In genomic region chr9:96653538-96653937, GRCm38 (mm10) we compare ENCODE assay signal across 18 mouse cellular contexts.
"Had no signal": no experiment of that assay in that cellular context is flagged by ENCODE, and none has a peak within 500 bp of the region (broad histone marks: within the 10 kb centered on the region; RNA-seq: fewer than 3 reads in every experiment).

No protein-coding gene starts in this region.

- H3K27me3 ChIP-seq: lung, embryonic 15.5 days; midbrain, embryonic 13.5 days; midbrain, embryonic 15.5 days; neural tube, embryonic 13.5 days; neural tube, embryonic 15.5 days; stomach, embryonic 15.5 days had no signal

- H3K4me1 ChIP-seq: lung, embryonic 15.5 days; midbrain, embryonic 13.5 days; midbrain, embryonic 15.5 days; neural tube, embryonic 13.5 days; neural tube, embryonic 15.5 days; stomach, embryonic 15.5 days had no signal

- H3K9me3 ChIP-seq: lung, embryonic 15.5 days; megakaryocyte, embryonic 14.5 days; midbrain, embryonic 13.5 days; midbrain, embryonic 15.5 days; neural tube, embryonic 13.5 days; neural tube, embryonic 15.5 days; stomach, embryonic 15.5 days had no signal

- H3K4me2 ChIP-seq: lung, embryonic 15.5 days; midbrain, embryonic 11.5 days; midbrain, embryonic 13.5 days; midbrain, embryonic 15.5 days; neural tube, embryonic 13.5 days; neural tube, embryonic 15.5 days; stomach, embryonic 15.5 days had no signal

- H3K36me3 ChIP-seq: lung, embryonic 15.5 days; midbrain, embryonic 13.5 days; midbrain, embryonic 15.5 days; neural tube, embryonic 13.5 days; neural tube, embryonic 15.5 days; stomach, embryonic 15.5 days had no signal

- H3K27ac ChIP-seq: lung, embryonic 15.5 days; macrophage; midbrain, embryonic 13.5 days; midbrain, embryonic 15.5 days; neural tube, embryonic 13.5 days; neural tube, embryonic 15.5 days; stomach, embryonic 15.5 days; stomach, postnatal 0 days had no signal

- H3K9ac ChIP-seq: liver, postnatal 0 days; lung, embryonic 15.5 days; midbrain, embryonic 13.5 days; midbrain, embryonic 15.5 days; neural tube, embryonic 13.5 days; neural tube, embryonic 15.5 days; stomach, embryonic 15.5 days had no signal

- H3K4me3 ChIP-seq: lung, embryonic 15.5 days; megakaryocyte, embryonic 14.5 days; midbrain, embryonic 13.5 days; midbrain, embryonic 15.5 days; neural tube, embryonic 13.5 days; neural tube, embryonic 15.5 days; stomach, embryonic 15.5 days had no signal

- DNase-seq: liver, postnatal 0 days; lung, adult 2 months; right cerebral cortex, adult 18-20 months; right cerebral cortex, postnatal 25 days; right cerebral cortex, postnatal 4 days; thymus, adult 2 months; thymus, postnatal 25 days; thymus, postnatal 4 days had no signal
